In the genomic region with DNA sequence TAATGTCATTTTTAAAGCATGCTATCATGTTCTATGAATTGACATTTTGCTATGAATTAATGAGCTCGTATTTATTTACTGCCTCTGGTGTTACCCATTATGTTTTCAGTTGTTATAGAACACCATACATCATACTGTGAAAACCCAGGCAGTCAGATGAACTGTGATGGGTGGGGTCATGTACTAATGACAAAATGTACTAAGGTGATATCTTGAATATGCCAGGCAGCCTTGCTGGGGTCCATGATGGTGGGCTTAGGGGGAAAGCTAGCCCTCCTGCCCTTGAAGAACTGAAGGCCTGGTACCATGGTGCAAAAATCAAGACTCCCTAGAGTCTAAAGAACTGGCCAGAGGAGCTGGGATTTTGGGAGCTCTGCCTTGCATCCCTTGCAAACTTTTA, we compare ENCODE assay signal across 7 mouse cellular contexts. TPM values are rescaled to one million over a fixed set of nuclear protein-coding genes. Genes with fewer than 3 reads are reported as not detected.
DNase-seq lines count a peak whose midpoint lies in the region; ATAC-seq and TF ChIP-seq lines count a peak whose summit lies in the region.

No protein-coding gene starts in this region.

- no peak overlapping the region for H3K4me3 ChIP-seq in liver, adult 2 months (ENCODE audit: insufficient read depth, low read depth, low read length)
- H3K4me3 ChIP-seq in forebrain, embryonic 10.5 days: peak overlapping the region; percentile 45; the same call in 1 of the 2 replicates
- no peak overlapping the region for H3K4me3 ChIP-seq in hindbrain, embryonic 15.5 days

- no peak for DNase-seq in liver, adult 2 months (ENCODE audit: extremely low read depth, low read depth, low spot score)
- DNase-seq in liver: no peak
- no peak for DNase-seq in forebrain, embryonic 10.5 days (ENCODE audit: extremely low spot score, low spot score)
- peak; percentile 22 for DNase-seq in naive thymus-derived CD4-positive, alpha-beta T cell, adult 2 months (ENCODE audit: low read depth)
- no peak for DNase-seq in frontal cortex, postnatal 36 days (ENCODE audit: low spot score in 2 of 2)
- DNase-seq in thymus, postnatal 14 days: no peak

- no peaks in the 10 kb centered on the region for H3K9me3 ChIP-seq in forebrain, embryonic 10.5 days
- no peaks in the 10 kb centered on the region for H3K9me3 ChIP-seq in hindbrain, embryonic 15.5 days

- TF ChIP-seq CTCF in liver, adult 2 months (IDR thresholded peaks at IDR 0.05; ENCODE audit: low read depth, low read length): no peak

- 91% methylated on average over 1 of the region's 1 CpGs for WGBS in liver, adult 2 months
- WGBS in forebrain, embryonic 10.5 days: 91% methylated on average over 1 of the region's 1 CpGs
- WGBS in hindbrain, embryonic 15.5 days: 84% methylated on average over 1 of the region's 1 CpGs

- no peak for ATAC-seq in hindbrain, embryonic 15.5 days (ENCODE audit: low FRiP score, low read depth)

- H3K4me2 ChIP-seq in hindbrain, embryonic 15.5 days: no peak overlapping the region; the same call in 1 of the 2 replicates

- no peaks in the 10 kb centered on the region for H3K79me2 ChIP-seq in liver, adult 2 months (ENCODE audit: control insufficient read depth, insufficient read depth, low read length)

- no peaks in the 10 kb centered on the region for H3K36me3 ChIP-seq in liver, adult 2 months (ENCODE audit: control insufficient read depth, insufficient read depth, low read length)
- no peaks in the 10 kb centered on the region for H3K36me3 ChIP-seq in forebrain, embryonic 10.5 days (replicated peaks)
- H3K36me3 ChIP-seq in hindbrain, embryonic 15.5 days: no peaks in the 10 kb centered on the region

- H3K27ac ChIP-seq in liver, adult 2 months (replicated peaks; ENCODE audit: insufficient read depth, low read depth, low read length): 0 out of 2 replicates have a peak overlapping the region, but pooled peaks have one; percentile 7
- peak overlapping the region; percentile 87 for H3K27ac ChIP-seq in forebrain, embryonic 10.5 days
- peak overlapping the region; percentile 70 for H3K27ac ChIP-seq in hindbrain, embryonic 15.5 days (replicated peaks)

- TF ChIP-seq POLR2A in liver, adult 2 months (IDR thresholded peaks at IDR 0.05; ENCODE audit: extremely low read depth, insufficient read depth, low read length): no peak

- H3K27me3 ChIP-seq in liver, adult 2 months (ENCODE audit: control insufficient read depth, insufficient read depth, low read length): no peaks in the 10 kb centered on the region
- no peaks in the 10 kb centered on the region for H3K27me3 ChIP-seq in forebrain, embryonic 10.5 days (ENCODE audit: poor library complexity, severe bottlenecking)
- H3K27me3 ChIP-seq in hindbrain, embryonic 15.5 days: no peaks in the 10 kb centered on the region

- H3K4me1 ChIP-seq in liver, adult 2 months (ENCODE audit: control insufficient read depth, insufficient read depth, low read length): no peaks in the 10 kb centered on the region
- H3K4me1 ChIP-seq in forebrain, embryonic 10.5 days: peaks cover 15% of the 10 kb centered on the region
- H3K4me1 ChIP-seq in hindbrain, embryonic 15.5 days (replicated peaks): peaks cover 18% of the 10 kb centered on the region

- H3K9ac ChIP-seq in liver, adult 2 months (ENCODE audit: low read depth, low read length): no peak overlapping the region
- no peak overlapping the region for H3K9ac ChIP-seq in hindbrain, embryonic 15.5 days

RNA-seq across cellular contexts. Expression of a gene that starts 8.0 kb away (rescaled TPM):
- total RNA-seq in liver, adult 2 months (2014; rRNA removed): 6.8 and 8.1 TPM in 2 replicates
- 3.4 and 4.5 TPM in 2 replicates for polyA plus RNA-seq in liver, adult 2 months (2012; rRNA removed)
- polyA plus RNA-seq in forebrain, embryonic 10.5 days (2016; fragmentation: Nextera tagmentation; extraction: Ambion mirVana): 12.9 and 15.5 TPM in 2 replicates
- polyA plus RNA-seq in hindbrain, embryonic 15.5 days (2015; fragmentation: Nextera tagmentation; extraction: Ambion mirVana): 12.5 and 13.4 TPM in 2 replicates

RNA-seq across cellular contexts. Expression of a gene that starts 31.7 kb away (rescaled TPM):
- 117 and 123 TPM in 2 replicates for total RNA-seq in liver, adult 2 months (2014; rRNA removed)
- 114 and 119 TPM in 2 replicates for polyA plus RNA-seq in liver, adult 2 months (2012; rRNA removed)
- polyA plus RNA-seq in forebrain, embryonic 10.5 days (2016; fragmentation: Nextera tagmentation; extraction: Ambion mirVana): 1,249 and 1,251 TPM in 2 replicates
- polyA plus RNA-seq in hindbrain, embryonic 15.5 days (2015; fragmentation: Nextera tagmentation; extraction: Ambion mirVana): 2,617 and 2,778 TPM in 2 replicates

RNA-seq across cellular contexts. Expression of a gene that starts 57.5 kb away (rescaled TPM):
- total RNA-seq in liver, adult 2 months (2014; rRNA removed): 89.4 and 104 TPM in 2 replicates
- 42.8 and 47.3 TPM in 2 replicates for polyA plus RNA-seq in liver, adult 2 months (2012; rRNA removed)
- polyA plus RNA-seq in forebrain, embryonic 10.5 days (2016; fragmentation: Nextera tagmentation; extraction: Ambion mirVana): 414 and 431 TPM in 2 replicates
- polyA plus RNA-seq in hindbrain, embryonic 15.5 days (2015; fragmentation: Nextera tagmentation; extraction: Ambion mirVana): 263 and 274 TPM in 2 replicates

Comparison
In these comparisons a context has a peak if more than half of its experiments do, and no peak if none do; other contexts are left out.
1. H3K27ac ChIP-seq: peak in every context shown above with its lines; median percentile 87 in forebrain, embryonic 10.5 days; 70 in hindbrain, embryonic 15.5 days; 7 in liver, adult 2 months.
2. RNA of a gene that starts 31.7 kb away (polyA plus RNA-seq): 2,617 to 2,778 TPM in hindbrain, embryonic 15.5 days and 1,249 to 1,251 TPM in forebrain, embryonic 10.5 days; 114 to 119 TPM in liver, adult 2 months; every median in the first group is over 10 times any median in the second.